Mouse (Mus musculus) liver, embryonic 15.5 days (tissue): Measurements from ENCODE around the gene Akr1b3. TPM values are rescaled to one million over a fixed set of nuclear protein-coding genes. Genes with fewer than 3 reads are reported as not detected.

Source experiments
- ATAC-seq: fragments of 200-750 bp; cut with Nextera tagmentation; 2 replicates; pipeline ENCODE4 v1.8.0; 2017; ENCODE audit warnings: moderate number of reproducible peaks, mild to moderate bottlenecking, moderate library complexity; ENCODE audit not compliant: insufficient read depth
- H3K27ac ChIP-seq: fragments of 300-500 bp; sonication (generic); replicated peaks from 2 replicates; pipeline ENCODE4 v1.5.1; 2015; ENCODE audit warnings: mild to moderate bottlenecking, inconsistent platforms
- H3K27me3 ChIP-seq: fragments of 300-500 bp; sonication (generic); 2 replicates; pipeline ENCODE4 v1.6.1; 2015; ENCODE audit warnings: mild to moderate bottlenecking, inconsistent platforms
- H3K36me3 ChIP-seq: fragments of 300-500 bp; sonication (generic); replicated peaks from 2 replicates; pipeline ENCODE4 v1.6.1; 2015; ENCODE audit warnings: moderate library complexity, mild to moderate bottlenecking, inconsistent platforms
- H3K4me1 ChIP-seq: fragments of 300-500 bp; sonication (generic); replicated peaks from 2 replicates; pipeline ENCODE4 v1.6.1; 2015; ENCODE audit warnings: inconsistent platforms
- H3K4me2 ChIP-seq: fragments of 300-500 bp; sonication (generic); 2 replicates; pipeline ENCODE4 v1.6.1; 2015; ENCODE audit warnings: moderate library complexity, mild to moderate bottlenecking, inconsistent platforms
- H3K4me3 ChIP-seq: fragments of 300-500 bp; sonication (generic); replicated peaks from 2 replicates; pipeline ENCODE4 v1.5.1; 2015; ENCODE audit warnings: mild to moderate bottlenecking, inconsistent platforms
- H3K9ac ChIP-seq: fragments of 300-500 bp; sonication (generic); 2 replicates; pipeline ENCODE4 v1.6.1; 2015; ENCODE audit warnings: moderate library complexity, mild to moderate bottlenecking, inconsistent platforms
- H3K9me3 ChIP-seq: fragments of 300-500 bp; sonication (generic); replicated peaks from 2 replicates; pipeline ENCODE4 v1.6.1; 2016; ENCODE audit warnings: inconsistent platforms
- whole genome bisulfite sequencing: fragments of 180-500 bp; shearing (Covaris S2); methylation state at CpG from one replicate; pipeline ENCODE4 v1.1.7; 2015; ENCODE audit warnings: mixed read lengths; ENCODE audit not compliant: insufficient replicate concordance; 5-methylcytosine and 5-hydroxymethylcytosine counted together
- polyA plus RNA-seq: library from polyadenylated mRNA; unstranded; fragments of >200 nt; fragmentation: Nextera tagmentation; extraction: Ambion mirVana; gene quantifications from 2 replicates; pipeline ENCODE4 v1.2.1, GENCODE M21; 2015

Akr1b3 gene
- polyA plus RNA-seq, 1 experiment from 2014 or later: 43.5 TPM

DNA sequence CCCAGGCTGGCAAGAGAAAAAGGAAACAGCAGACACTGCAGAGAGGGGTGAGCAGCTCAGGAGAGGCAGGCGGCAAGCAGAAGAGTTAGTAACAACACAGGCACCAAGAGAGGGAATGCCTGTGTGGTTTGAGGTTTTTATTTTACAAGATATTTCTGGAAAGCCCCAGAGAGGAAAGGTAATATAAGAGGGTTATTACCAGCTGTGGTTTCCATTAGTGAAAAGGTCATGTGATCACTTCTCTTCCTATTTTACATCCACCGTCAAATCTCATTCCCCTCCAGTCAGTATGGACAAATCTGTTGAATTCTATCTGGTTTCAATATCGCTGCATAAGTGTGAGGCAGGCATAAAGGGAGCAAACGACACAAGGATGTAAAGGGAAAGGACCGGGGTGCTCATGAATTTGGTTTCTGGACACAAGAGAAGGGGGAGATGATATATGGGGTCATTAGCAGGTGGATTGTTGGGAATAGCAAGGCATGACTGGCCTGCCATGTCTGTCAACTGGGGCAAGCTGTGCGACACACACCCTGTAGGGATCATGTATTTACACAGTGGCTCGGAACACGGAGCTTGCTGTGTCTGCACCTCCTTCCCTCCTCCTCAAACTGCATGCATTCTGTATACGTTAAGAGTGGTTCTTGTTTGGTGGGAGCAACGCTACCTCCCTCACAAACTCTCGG lies 24.9 kb downstream of the Akr1b3 start:
- H3K27me3 ChIP-seq: peaks cover 3% of the 10 kb centered on the region; the same call in 1 of the 2 replicates
- no peaks in the 10 kb centered on the region for H3K9me3 ChIP-seq
- 47% methylated on average over 11 of the region's 11 CpGs for WGBS
- no peak overlapping the region for H3K4me2 ChIP-seq
- no peaks in the 10 kb centered on the region for H3K36me3 ChIP-seq
- no peaks in the 10 kb centered on the region for H3K4me1 ChIP-seq
- ATAC-seq: no peak
- no peak overlapping the region for H3K27ac ChIP-seq
- no peak overlapping the region for H3K9ac ChIP-seq
- no peak overlapping the region for H3K4me3 ChIP-seq

DNA sequence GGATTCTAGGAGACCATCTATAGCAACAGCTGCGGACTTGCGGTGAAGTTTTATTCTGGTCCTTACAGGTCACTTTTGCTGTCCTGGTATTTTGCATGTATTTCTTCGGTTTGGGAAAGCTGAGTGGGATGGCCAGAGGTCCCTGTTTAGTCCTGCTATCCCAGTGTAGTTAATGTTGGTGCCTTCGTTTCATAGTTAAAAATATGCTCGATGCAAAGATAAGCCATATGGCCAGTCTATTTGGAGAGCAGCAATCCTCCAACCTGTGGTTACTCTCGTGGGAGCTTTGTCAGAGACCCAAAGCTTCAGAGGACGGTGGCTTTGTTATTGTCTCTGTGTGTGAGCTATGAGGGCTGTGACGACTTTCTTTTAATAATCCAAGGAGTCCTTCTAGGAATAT lies 26.6 kb downstream of the Akr1b3 start:
- 55% methylated on average over 8 of the region's 8 CpGs for WGBS
- H3K9me3 ChIP-seq: no peaks in the 10 kb centered on the region
- H3K36me3 ChIP-seq: no peaks in the 10 kb centered on the region
- no peak overlapping the region for H3K4me3 ChIP-seq
- H3K4me2 ChIP-seq: no peak overlapping the region
- peaks cover 3% of the 10 kb centered on the region; the same call in 1 of the 2 replicates for H3K27me3 ChIP-seq
- ATAC-seq: no peak
- H3K4me1 ChIP-seq: no peaks in the 10 kb centered on the region
- no peak overlapping the region for H3K9ac ChIP-seq
- no peak overlapping the region for H3K27ac ChIP-seq

DNA sequence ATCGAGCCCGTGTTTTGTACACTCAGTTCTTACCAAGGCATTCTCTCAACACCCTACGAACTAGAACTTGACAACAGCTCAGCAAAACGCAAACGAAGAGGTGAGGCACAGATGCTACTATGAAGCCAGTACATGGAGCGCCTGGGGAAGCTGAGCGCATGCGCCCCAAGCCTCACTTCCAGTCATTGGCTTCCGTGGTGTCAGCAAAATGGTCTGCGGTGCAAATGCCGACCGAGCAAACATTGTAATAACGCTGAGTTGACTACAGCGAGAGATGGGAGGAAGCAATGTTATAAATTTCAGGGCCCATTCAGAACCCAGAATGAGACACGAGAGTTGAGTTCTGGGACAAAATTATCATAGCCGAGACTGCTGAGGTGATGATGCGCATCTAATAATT lies 27.2 kb downstream of the Akr1b3 start:
- Histone ChIP-seq H3K9me3 (no peaks in the 10 kb centered on the region), H3K27ac (no peak overlapping the region), H3K4me2 (no peak overlapping the region), H3K4me3 (no peak overlapping the region), H3K9ac (no peak overlapping the region), H3K27me3 (peaks cover 3% of the 10 kb centered on the region; the same call in 1 of the 2 replicates), H3K36me3 (no peaks in the 10 kb centered on the region), H3K4me1 (no peaks in the 10 kb centered on the region)
- no peak for ATAC-seq
- WGBS: 76% methylated on average over 17 of the region's 17 CpGs

DNA sequence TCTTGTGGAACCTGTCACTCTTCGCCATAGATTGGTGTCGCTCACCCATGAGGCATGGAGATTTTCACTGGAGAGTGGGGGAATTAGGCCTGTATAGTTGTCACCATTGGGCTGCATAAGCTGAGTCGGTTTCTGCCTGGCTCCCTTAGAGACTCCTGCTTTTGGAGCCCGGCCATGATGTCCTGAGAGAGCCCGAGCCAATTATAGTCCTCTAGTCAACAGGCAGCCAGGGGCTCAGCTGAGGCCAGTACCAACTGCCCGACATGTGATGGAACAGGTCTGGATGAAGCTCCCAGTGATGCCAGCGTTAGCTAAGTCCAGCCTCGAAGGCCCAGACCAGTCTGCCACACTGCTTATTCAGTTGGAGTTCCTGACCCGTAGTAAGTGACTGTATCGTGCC lies 29.2 kb downstream of the Akr1b3 start:
- Histone ChIP-seq H3K9me3 (no peaks in the 10 kb centered on the region), H3K4me3 (no peak overlapping the region), H3K4me1 (no peaks in the 10 kb centered on the region), H3K9ac (no peak overlapping the region), H3K4me2 (no peak overlapping the region), H3K27me3 (peaks cover 3% of the 10 kb centered on the region; the same call in 1 of the 2 replicates), H3K27ac (no peak overlapping the region), H3K36me3 (no peaks in the 10 kb centered on the region)
- no peak for ATAC-seq
- WGBS: 66% methylated on average over 10 of the region's 10 CpGs

DNA sequence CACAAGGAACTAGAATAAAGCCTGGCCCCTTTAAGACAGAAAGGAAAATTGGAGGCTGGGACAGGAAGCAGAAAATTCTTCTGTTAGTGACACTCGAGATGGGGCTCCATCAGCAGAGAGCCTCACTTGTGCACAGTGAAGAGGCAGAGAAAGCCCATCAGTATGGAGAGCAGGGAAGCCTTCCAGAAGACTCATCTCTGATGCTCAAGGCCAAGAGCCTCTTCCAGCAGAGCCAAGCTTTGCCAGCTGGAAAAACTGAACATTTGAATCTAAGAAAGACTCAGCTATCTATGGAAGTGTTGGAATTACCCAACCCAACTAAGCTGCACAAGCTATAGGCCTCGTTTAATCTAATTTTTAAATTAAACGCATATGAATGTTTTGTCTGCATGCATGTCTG lies 30.4 kb downstream of the Akr1b3 start:
- no peaks in the 10 kb centered on the region for H3K36me3 ChIP-seq
- H3K9me3 ChIP-seq: no peaks in the 10 kb centered on the region
- no peak overlapping the region for H3K9ac ChIP-seq
- ATAC-seq: no peak
- H3K4me1 ChIP-seq: no peaks in the 10 kb centered on the region
- H3K27me3 ChIP-seq: peaks cover 3% of the 10 kb centered on the region; the same call in 1 of the 2 replicates
- H3K27ac ChIP-seq: no peak overlapping the region
- 45% methylated on average over 3 of the region's 3 CpGs for WGBS
- H3K4me3 ChIP-seq: no peak overlapping the region
- no peak overlapping the region for H3K4me2 ChIP-seq

DNA sequence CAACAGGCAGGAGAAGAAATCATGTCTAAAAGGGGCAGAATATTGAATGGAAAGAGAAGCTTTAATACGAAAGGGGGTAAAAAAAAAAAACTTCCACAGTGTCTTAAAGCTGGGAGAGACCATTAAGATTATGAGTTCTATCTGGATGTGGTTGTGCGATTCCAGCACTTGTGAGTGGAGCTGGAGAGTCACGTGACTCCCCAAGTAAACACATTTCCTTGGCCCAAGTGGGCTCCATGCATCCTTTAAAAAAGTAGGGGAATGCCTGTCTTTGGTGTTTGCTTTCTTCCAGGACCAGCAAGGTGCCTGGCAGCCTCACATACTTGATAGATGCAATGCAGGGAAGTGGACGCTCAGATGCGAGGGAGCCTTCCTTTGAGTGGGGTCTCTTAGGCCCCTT lies 38.9 kb downstream of the Akr1b3 start:
- 60% methylated on average over 5 of the region's 5 CpGs for WGBS

DNA sequence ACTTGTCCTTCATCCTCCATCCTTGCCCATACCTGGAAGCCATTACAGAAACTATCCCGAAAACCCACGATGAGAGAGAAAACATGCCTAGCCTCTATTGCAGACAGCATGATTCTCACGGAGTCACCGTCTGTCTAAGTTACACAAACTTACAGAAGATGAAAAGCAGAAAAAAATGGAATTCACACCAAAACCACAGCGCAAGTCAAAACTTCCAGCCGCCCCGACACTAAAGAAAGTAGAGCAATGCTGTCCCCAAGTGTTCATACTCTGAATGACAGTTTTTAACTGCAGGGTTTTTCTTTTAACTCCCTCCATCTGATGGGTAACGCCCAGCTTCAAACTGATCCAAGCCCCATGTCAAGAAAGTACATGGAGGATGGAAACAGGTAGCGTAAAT lies 39.6 kb downstream of the Akr1b3 start:
- H3K27ac ChIP-seq: no peak overlapping the region
- H3K4me3 ChIP-seq: no peak overlapping the region
- H3K9me3 ChIP-seq: no peaks in the 10 kb centered on the region
- H3K27me3 ChIP-seq: no peaks in the 10 kb centered on the region
- 18% methylated on average over 9 of the region's 9 CpGs for WGBS
- no peaks in the 10 kb centered on the region for H3K4me1 ChIP-seq
- no peak overlapping the region for H3K4me2 ChIP-seq
- ATAC-seq: no peak
- no peak overlapping the region for H3K9ac ChIP-seq
- H3K36me3 ChIP-seq: no peaks in the 10 kb centered on the region

More for the DNA sequence above, 38.9 kb downstream of the Akr1b3 start:
- ATAC-seq: no peak
- no peaks in the 10 kb centered on the region for H3K9me3 ChIP-seq
- H3K4me3 ChIP-seq: no peak overlapping the region
- H3K4me2 ChIP-seq: no peak overlapping the region
- H3K36me3 ChIP-seq: no peaks in the 10 kb centered on the region
- no peak overlapping the region for H3K27ac ChIP-seq
- H3K9ac ChIP-seq: no peak overlapping the region
- no peaks in the 10 kb centered on the region for H3K4me1 ChIP-seq
- no peaks in the 10 kb centered on the region for H3K27me3 ChIP-seq

DNA sequence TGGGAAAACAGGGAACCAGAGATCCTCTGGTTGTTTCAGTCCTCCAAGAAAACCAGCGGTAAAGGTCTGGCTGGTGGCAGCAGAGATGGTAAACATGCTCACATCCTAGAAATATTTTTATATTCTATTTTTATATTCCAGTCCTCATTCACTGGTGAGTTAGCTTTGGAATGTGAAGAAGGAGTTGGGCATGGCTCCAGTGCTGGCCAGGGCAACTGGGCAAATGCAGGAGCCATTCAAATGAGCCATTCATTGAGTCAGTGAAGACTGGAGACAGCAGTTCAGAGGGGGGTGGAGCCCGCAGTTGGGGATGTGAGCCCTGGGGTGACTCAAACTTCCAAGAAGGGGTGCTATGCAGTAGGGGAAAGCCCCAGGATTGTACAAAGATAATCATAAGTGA lies 42.9 kb downstream of the Akr1b3 start:
- 72% methylated on average over 2 of the region's 2 CpGs for WGBS
- no peak overlapping the region for H3K27ac ChIP-seq
- H3K4me2 ChIP-seq: no peak overlapping the region
- H3K9me3 ChIP-seq: no peaks in the 10 kb centered on the region
- H3K27me3 ChIP-seq: no peaks in the 10 kb centered on the region
- no peak overlapping the region for H3K4me3 ChIP-seq
- H3K9ac ChIP-seq: no peak overlapping the region
- no peaks in the 10 kb centered on the region for H3K36me3 ChIP-seq
- no peaks in the 10 kb centered on the region for H3K4me1 ChIP-seq
- ATAC-seq: no peak

DNA sequence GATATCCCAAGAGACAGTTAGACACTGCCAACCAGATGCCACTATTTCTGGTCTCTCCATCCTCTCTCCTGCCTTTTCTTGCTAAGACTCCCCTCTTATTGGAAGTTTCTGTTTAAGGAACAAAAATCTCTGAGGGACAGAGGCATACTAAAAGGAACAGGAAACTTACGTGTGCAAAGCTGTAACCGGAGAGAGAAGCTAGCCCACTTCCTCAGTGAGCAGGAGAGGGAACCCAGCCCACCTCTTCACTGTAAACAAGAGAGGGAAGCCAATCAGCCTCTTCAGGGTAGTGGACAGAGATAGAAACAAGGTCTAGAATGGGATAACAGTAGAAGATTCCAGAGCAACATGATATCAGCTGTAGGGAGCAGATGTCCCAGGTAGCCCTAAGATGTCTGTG lies 44.2 kb downstream of the Akr1b3 start:
- no peaks in the 10 kb centered on the region for H3K27me3 ChIP-seq
- WGBS: 10% methylated on average over 2 of the region's 2 CpGs
- H3K9ac ChIP-seq: no peak overlapping the region
- no peak overlapping the region for H3K27ac ChIP-seq
- no peaks in the 10 kb centered on the region for H3K4me1 ChIP-seq
- no peaks in the 10 kb centered on the region for H3K9me3 ChIP-seq
- ATAC-seq: no peak
- no peak overlapping the region for H3K4me2 ChIP-seq
- H3K36me3 ChIP-seq: no peaks in the 10 kb centered on the region
- no peak overlapping the region for H3K4me3 ChIP-seq

DNA sequence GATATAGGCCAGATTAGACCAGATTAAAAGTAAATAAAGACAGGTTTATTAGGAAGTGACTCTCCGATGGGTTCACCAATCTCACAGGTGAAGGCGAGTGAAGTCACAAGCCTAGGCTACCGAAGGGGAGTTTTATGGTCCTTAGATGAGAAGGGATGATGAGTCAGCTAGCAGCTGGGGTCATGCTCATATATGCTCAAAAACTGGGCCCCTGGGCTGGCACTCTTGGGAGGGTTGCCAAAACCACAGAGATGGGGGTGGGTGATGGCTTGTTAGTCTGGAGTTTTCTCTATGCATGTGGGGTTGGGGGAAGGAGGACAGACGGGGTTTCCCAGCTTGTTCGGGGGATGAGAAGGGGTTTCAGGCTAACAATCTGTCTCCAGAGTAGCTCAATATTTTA lies 44.8 kb downstream of the Akr1b3 start:
- Histone ChIP-seq H3K27ac (no peak overlapping the region), H3K9ac (no peak overlapping the region), H3K27me3 (no peaks in the 10 kb centered on the region), H3K4me1 (no peaks in the 10 kb centered on the region), H3K4me2 (no peak overlapping the region), H3K36me3 (no peaks in the 10 kb centered on the region), H3K4me3 (no peak overlapping the region), H3K9me3 (no peaks in the 10 kb centered on the region)
- no peak for ATAC-seq
- 46% methylated on average over 5 of the region's 5 CpGs for WGBS

DNA sequence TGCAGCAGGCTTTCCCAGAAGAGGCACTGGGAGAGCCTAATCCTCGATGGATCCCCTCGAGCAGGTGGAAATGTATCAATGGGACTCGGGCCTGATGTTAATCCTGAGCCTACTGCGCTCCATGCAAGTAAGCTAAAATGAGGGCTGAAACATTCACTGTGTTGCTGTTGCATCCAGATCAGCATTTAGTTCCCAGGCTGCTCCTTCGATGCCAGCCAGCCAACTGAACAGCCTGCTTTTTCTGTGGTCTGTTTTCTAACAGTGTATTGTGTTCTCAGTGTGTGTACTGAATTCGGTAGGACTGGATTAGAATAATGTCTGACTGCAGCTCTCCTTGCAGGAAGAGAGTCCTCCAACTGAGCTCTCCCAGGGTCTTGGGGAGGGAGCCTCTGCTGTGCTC lies 46.6 kb downstream of the Akr1b3 start:
- whole genome bisulfite sequencing: 53% methylated on average over 6 of the region's 6 CpGs
- H3K27ac ChIP-seq: no peak overlapping the region
- no peak overlapping the region for H3K9ac ChIP-seq
- no peaks in the 10 kb centered on the region for H3K27me3 ChIP-seq
- H3K4me1 ChIP-seq: no peaks in the 10 kb centered on the region
- H3K36me3 ChIP-seq: no peaks in the 10 kb centered on the region
- no peaks in the 10 kb centered on the region for H3K9me3 ChIP-seq
- H3K4me2 ChIP-seq: no peak overlapping the region
- ATAC-seq: no peak
- H3K4me3 ChIP-seq: no peak overlapping the region

DNA sequence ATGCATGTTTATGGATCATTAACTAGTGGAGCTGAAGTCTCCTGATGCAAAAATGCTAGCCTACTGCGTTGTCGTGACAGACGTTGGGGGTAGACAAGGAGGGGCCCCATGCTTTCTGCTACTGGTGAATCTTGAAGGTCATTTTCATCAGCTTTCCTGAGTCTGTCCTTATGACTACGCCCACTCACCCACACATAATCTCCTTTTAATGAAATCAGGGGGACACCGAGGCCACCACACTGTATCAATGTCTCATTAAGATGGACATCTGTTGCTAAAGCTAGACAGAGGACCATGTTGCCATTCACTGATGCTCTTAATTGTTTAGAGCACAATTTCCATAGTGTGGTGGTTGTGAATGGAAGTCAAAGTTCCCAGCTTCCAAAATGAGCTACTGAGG lies 58.7 kb downstream of the Akr1b3 start:
- Histone ChIP-seq H3K36me3 (no peaks in the 10 kb centered on the region), H3K27ac (no peak overlapping the region), H3K9ac (no peak overlapping the region), H3K9me3 (no peaks in the 10 kb centered on the region), H3K27me3 (no peaks in the 10 kb centered on the region), H3K4me3 (no peak overlapping the region), H3K4me1 (no peaks in the 10 kb centered on the region), H3K4me2 (no peak overlapping the region)
- no peak for ATAC-seq
- 68% methylated on average over 5 of the region's 5 CpGs for WGBS
